Mouse (Mus musculus): ENCODE results near the gene Arrb1. TPM values are rescaled to one million over a fixed set of nuclear protein-coding genes. Genes with fewer than 3 reads are reported as not detected.

The Arrb1 gene
- polyA plus RNA-seq, 1 experiment from 2014 or later, result 6.6 TPM

GRCm38 (mm10) chr7:99627366-99627765, 92.1 kb downstream of the Arrb1 start:
- H3K4me2 ChIP-seq (ENCODE audit: low read length), result 0 out of 2 replicates have a peak overlapping the region, but pooled peaks have one; percentile 96
- peaks cover 38% of the 10 kb centered on the region for H3K27me3 ChIP-seq (ENCODE audit: insufficient read depth, low read length)
- H3K27ac ChIP-seq, result no peak overlapping the region
- no peaks in the 10 kb centered on the region for H3K9me3 ChIP-seq (replicated peaks; ENCODE audit: low read length)
- TF ChIP-seq CTCF (IDR thresholded peaks at IDR 0.05; ENCODE audit: low read depth), result no peak
- H3K9ac ChIP-seq (ENCODE audit: low read depth, low read length), result no peak overlapping the region
- peak overlapping the region; percentile 38; the same call in 1 of the 2 replicates for H3K4me3 ChIP-seq (replicated peaks; ENCODE audit: low read depth, low read length)
- DNase-seq (ENCODE audit: low spot score), result no peak
- 12% methylated on average over 7 of the region's 7 CpGs for WGBS
- no peaks in the 10 kb centered on the region for H3K36me3 ChIP-seq (ENCODE audit: insufficient read depth, low read length)
- H3K4me1 ChIP-seq (replicated peaks; ENCODE audit: insufficient read depth, low read length), result peaks cover 13% of the 10 kb centered on the region; the same call in 1 of the 2 replicates
- no peak for ATAC-seq (replicated peaks; ENCODE audit: low FRiP score, low read depth)

DNA sequence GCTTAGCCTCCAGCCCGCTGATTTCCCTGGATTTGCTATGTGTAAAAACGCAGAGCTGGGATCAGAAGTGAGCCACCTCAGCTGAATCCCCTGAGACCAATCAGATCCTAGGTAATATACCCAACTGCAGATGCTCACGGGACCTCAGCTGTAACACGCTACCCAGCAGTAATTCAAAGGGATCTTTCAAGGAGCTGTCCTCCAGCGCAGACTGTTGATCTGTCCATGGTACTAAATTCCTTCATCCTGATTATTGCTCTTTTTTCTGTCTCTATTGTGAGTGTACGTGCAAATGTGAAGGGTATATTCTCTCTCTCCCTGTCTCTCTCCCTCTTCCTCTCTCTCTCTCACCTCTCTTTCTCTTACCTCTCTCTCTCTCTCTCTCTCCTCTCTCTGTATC, 97.0 kb downstream of the Arrb1 start:
- WGBS, result 7% methylated on average over 6 of the region's 6 CpGs

DNA sequence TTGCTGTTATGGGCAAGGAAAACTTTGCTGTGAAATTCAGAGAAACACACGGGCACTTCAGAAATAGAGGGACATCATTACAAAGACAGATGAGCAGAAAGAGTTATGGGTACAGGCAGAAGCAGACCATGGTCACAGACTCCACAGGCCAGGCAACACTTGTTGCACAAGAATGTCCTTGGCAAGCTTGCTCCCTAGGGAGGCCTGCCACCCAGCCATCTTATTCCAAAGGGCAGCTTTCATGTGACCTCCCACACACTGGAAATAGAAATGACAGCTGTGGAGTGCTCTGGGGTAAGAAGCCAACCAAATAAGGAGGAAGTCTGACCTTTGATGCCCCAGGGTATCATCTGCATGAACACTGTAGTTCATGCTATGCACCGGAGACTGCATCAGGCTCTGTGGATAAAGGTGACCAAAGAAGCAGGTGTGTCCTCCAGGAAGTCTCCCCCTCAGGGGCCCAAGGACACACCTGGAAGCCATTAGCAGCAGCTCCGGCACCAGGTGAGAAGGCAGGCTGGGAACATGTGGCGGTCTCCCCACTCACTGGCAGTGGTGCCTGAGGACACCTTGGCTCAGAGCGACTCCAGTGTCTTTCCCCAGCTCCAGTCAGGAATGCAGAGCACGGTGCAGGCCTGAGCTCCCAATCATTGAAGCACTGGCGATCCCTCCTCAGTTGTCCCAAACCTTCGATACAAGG, 98.8 kb downstream of the Arrb1 start:
- ATAC-seq (replicated peaks; ENCODE audit: low FRiP score, low read depth) (no peak), DNase-seq (ENCODE audit: low spot score) (no peak)
- Histone ChIP-seq H3K4me3 (replicated peaks; ENCODE audit: low read depth, low read length) (no peak overlapping the region), H3K9ac (ENCODE audit: low read depth, low read length) (no peak overlapping the region), H3K27me3 (ENCODE audit: insufficient read depth, low read length) (no peaks in the 10 kb centered on the region), H3K27ac (no peak overlapping the region), H3K4me1 (replicated peaks; ENCODE audit: insufficient read depth, low read length) (no peaks in the 10 kb centered on the region), H3K9me3 (replicated peaks; ENCODE audit: low read length) (no peaks in the 10 kb centered on the region), H3K36me3 (ENCODE audit: insufficient read depth, low read length) (no peaks in the 10 kb centered on the region), H3K4me2 (ENCODE audit: low read length) (no peak overlapping the region)
- no peak for TF ChIP-seq CTCF (IDR thresholded peaks at IDR 0.05; ENCODE audit: low read depth)
- WGBS, result 78% methylated on average over 8 of the region's 8 CpGs

More for the DNA sequence above, 97.0 kb downstream of the Arrb1 start:
- Histone ChIP-seq H3K27me3 (ENCODE audit: insufficient read depth, low read length) (0 out of 2 replicates have a peak, but pooled peaks cover 6% of the 10 kb centered on the region), H3K4me2 (ENCODE audit: low read length) (no peak overlapping the region), H3K9me3 (replicated peaks; ENCODE audit: low read length) (no peaks in the 10 kb centered on the region), H3K27ac (no peak overlapping the region), H3K36me3 (ENCODE audit: insufficient read depth, low read length) (no peaks in the 10 kb centered on the region), H3K4me1 (replicated peaks; ENCODE audit: insufficient read depth, low read length) (no peaks in the 10 kb centered on the region; the same call in 1 of the 2 replicates), H3K9ac (ENCODE audit: low read depth, low read length) (no peak overlapping the region), H3K4me3 (replicated peaks; ENCODE audit: low read depth, low read length) (no peak overlapping the region)
- no peak for TF ChIP-seq CTCF (IDR thresholded peaks at IDR 0.05; ENCODE audit: low read depth)
- DNase-seq (ENCODE audit: low spot score), result peak; percentile 78
- no peak for ATAC-seq (replicated peaks; ENCODE audit: low FRiP score, low read depth)

DNA sequence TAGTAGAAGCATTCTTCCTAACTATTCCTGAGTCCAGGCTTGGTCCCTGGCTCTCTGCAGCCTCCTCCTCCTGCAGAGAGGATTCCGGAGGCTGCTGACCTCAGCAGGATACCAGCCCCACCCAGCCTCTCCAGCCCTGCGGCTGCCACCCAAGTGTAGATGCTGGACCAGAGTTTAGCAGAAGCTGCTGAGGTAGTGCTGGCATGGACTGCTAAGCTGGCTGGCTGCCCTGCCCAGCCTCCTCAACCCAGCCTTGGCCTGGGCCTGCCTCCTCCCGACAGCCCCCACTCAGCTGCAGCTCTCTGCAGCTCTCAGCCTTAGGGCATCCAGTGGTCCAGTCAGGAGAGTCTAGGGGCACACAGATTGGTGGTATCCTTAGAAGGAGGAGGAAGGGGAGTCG, 106.0 kb downstream of the Arrb1 start:
- no peak for ATAC-seq (replicated peaks; ENCODE audit: low FRiP score, low read depth)
- WGBS, result 38% methylated on average over 4 of the region's 4 CpGs
- no peak for DNase-seq (ENCODE audit: low spot score)

DNA sequence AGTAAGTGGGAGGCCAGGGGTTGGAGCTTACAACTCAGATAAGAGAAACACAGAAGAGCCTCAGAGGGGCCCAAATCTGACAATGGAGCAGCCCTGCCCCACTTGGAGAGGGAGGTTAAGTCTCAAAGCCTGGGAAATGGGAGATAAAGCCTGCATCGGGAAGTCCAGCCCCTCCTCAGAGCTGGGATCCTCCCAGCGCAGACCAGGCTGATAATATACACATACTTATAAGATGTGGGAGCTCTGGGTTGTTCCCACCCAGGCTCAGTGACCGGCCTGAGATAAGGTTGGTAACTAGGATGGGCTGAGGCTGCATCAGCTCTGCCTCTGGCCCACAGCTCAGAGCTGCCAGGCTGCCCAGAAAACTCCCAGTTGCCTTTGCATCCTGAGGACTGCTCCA, 106.8 kb downstream of the Arrb1 start:
- ATAC-seq (replicated peaks; ENCODE audit: low FRiP score, low read depth) (no peak), DNase-seq (ENCODE audit: low spot score) (no peak)
- Histone ChIP-seq H3K4me3 (replicated peaks; ENCODE audit: low read depth, low read length) (no peak overlapping the region), H3K4me2 (ENCODE audit: low read length) (no peak overlapping the region), H3K9ac (ENCODE audit: low read depth, low read length) (no peak overlapping the region), H3K27me3 (ENCODE audit: insufficient read depth, low read length) (no peaks in the 10 kb centered on the region), H3K36me3 (ENCODE audit: insufficient read depth, low read length) (no peaks in the 10 kb centered on the region), H3K9me3 (replicated peaks; ENCODE audit: low read length) (no peaks in the 10 kb centered on the region), H3K4me1 (replicated peaks; ENCODE audit: insufficient read depth, low read length) (no peaks in the 10 kb centered on the region), H3K27ac (no peak overlapping the region)
- TF ChIP-seq CTCF (IDR thresholded peaks at IDR 0.05; ENCODE audit: low read depth), result no peak
- 52% methylated on average over 3 of the region's 3 CpGs for WGBS

More for the DNA sequence above, 106.0 kb downstream of the Arrb1 start:
- H3K9ac ChIP-seq (ENCODE audit: low read depth, low read length), result no peak overlapping the region
- no peaks in the 10 kb centered on the region for H3K9me3 ChIP-seq (replicated peaks; ENCODE audit: low read length)
- no peak overlapping the region for H3K27ac ChIP-seq
- no peak for TF ChIP-seq CTCF (IDR thresholded peaks at IDR 0.05; ENCODE audit: low read depth)
- no peaks in the 10 kb centered on the region for H3K36me3 ChIP-seq (ENCODE audit: insufficient read depth, low read length)
- no peaks in the 10 kb centered on the region for H3K27me3 ChIP-seq (ENCODE audit: insufficient read depth, low read length)
- no peaks in the 10 kb centered on the region for H3K4me1 ChIP-seq (replicated peaks; ENCODE audit: insufficient read depth, low read length)
- H3K4me3 ChIP-seq (replicated peaks; ENCODE audit: low read depth, low read length), result no peak overlapping the region
- H3K4me2 ChIP-seq (ENCODE audit: low read length), result no peak overlapping the region

GRCm38 (mm10) chr7:99644701-99645100, 109.4 kb downstream of the Arrb1 start:
- H3K4me2 ChIP-seq (ENCODE audit: low read length), result no peak overlapping the region
- no peak overlapping the region for H3K27ac ChIP-seq
- no peak overlapping the region for H3K4me3 ChIP-seq (replicated peaks; ENCODE audit: low read depth, low read length)
- H3K9me3 ChIP-seq (replicated peaks; ENCODE audit: low read length), result no peaks in the 10 kb centered on the region
- H3K36me3 ChIP-seq (ENCODE audit: insufficient read depth, low read length), result no peaks in the 10 kb centered on the region
- DNase-seq (ENCODE audit: low spot score) (no peak), ATAC-seq (replicated peaks; ENCODE audit: low FRiP score, low read depth) (no peak)
- 79% methylated on average over 7 of the region's 7 CpGs for WGBS
- no peaks in the 10 kb centered on the region for H3K27me3 ChIP-seq (ENCODE audit: insufficient read depth, low read length)
- H3K9ac ChIP-seq (ENCODE audit: low read depth, low read length), result no peak overlapping the region
- no peaks in the 10 kb centered on the region for H3K4me1 ChIP-seq (replicated peaks; ENCODE audit: insufficient read depth, low read length)
- TF ChIP-seq CTCF (IDR thresholded peaks at IDR 0.05; ENCODE audit: low read depth), result no peak
